Mouse (Mus musculus): ENCODE results near the gene Lbx2. TPM values are rescaled to one million over a fixed set of nuclear protein-coding genes. Genes with fewer than 3 reads are reported as not detected.

The Lbx2 gene
- polyA plus RNA-seq, 1 experiment from 2014 or later: not detected

DNA sequence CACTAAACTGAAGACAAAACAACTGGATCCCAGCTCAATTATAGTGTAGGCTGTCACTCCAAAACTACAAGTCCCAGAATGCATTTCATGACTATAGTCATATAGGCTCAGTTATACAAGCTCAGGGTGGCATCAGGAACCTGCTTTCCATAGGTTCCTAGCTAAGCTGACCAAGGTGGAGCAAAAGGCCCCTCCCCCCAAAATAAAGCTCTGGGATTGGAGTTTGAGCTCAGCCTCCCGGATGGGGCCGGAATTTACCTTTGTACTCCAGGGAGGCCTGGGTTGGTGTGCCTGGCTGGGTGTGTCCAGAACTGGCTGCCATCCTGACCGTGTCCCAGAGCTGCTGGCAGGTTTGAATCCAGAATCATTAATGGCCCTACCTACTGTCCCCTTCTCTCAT lies 28.4 kb upstream of the Lbx2 start, which contains the start of gene Dqx1:
Dqx1 (plus strand) TSS at position 55 of the 400 bp plus-strand sequence.
- H3K9ac ChIP-seq (replicated peaks): no peak within 1 kb of the TSS; the same call in 1 of the 2 replicates
- no peak within 1 kb of the TSS for H3K27ac ChIP-seq
- 57% methylated on average over 3 of the region's 3 CpGs for WGBS
- H3K27me3 ChIP-seq: peaks cover 35% of the 10 kb centered on the region
- no peak within 1 kb of the TSS for H3K4me3 ChIP-seq (replicated peaks)
- H3K4me1 ChIP-seq (replicated peaks): peaks cover 23% of the 10 kb centered on the region
- H3K9me3 ChIP-seq: no peaks in the 10 kb centered on the region
- H3K36me3 ChIP-seq: peaks cover 17% of the 10 kb centered on the region
- no peak for ATAC-seq
- no peak within 1 kb of the TSS for H3K4me2 ChIP-seq (replicated peaks)

DNA sequence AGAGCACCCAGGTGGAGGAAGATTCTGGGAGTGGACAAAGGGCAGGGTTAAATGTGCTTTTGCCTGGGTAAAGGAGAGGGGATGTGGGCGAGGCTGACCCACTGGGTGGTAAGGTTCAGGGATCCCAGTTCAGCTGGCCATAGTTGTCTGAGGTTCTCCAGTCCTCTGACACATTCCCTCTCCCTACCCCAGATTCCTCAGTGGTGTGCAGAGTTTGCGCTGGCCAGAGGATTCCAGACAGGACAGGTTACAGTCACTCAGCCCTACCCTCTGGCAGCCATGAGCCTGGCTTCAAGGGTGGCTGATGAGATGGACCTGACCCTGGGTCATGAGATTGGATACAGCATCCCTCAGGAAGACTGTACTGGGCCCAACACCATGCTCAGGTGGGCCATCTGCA lies 27.4 kb upstream of the Lbx2 start:
- H3K9me3 ChIP-seq: no peaks in the 10 kb centered on the region
- no peak overlapping the region for H3K9ac ChIP-seq (replicated peaks)
- 87% methylated on average over 2 of the region's 2 CpGs for WGBS
- peaks cover 17% of the 10 kb centered on the region for H3K36me3 ChIP-seq
- no peak overlapping the region for H3K27ac ChIP-seq
- peaks cover 45% of the 10 kb centered on the region for H3K27me3 ChIP-seq
- H3K4me1 ChIP-seq (replicated peaks): peaks cover 14% of the 10 kb centered on the region
- no peak overlapping the region for H3K4me2 ChIP-seq (replicated peaks)
- no peak overlapping the region for H3K4me3 ChIP-seq (replicated peaks)
- no peak for ATAC-seq

DNA sequence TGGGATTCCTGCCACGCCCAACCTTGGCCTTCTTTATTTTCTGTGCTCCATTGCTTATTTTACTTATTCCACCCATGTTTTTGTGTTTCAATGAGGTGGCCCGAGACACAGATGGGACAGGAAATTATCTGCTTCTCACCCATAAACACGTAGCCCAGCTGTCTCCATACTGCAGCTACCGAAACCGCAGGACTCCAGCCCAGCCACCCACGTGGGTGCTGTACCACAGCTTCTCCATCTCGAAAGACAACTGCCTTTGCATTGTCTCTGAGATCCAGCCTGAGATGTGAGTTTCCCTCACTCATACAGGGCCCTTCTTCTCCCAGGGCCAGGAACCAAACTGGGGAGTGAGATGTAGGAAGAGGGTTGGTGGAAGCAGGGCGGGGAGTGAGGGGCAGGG lies 20.2 kb upstream of the Lbx2 start:
- no peaks in the 10 kb centered on the region for H3K36me3 ChIP-seq
- no peak overlapping the region for H3K9ac ChIP-seq (replicated peaks)
- peaks cover 19% of the 10 kb centered on the region for H3K4me1 ChIP-seq (replicated peaks)
- no peak overlapping the region for H3K4me3 ChIP-seq (replicated peaks)
- no peak for ATAC-seq
- H3K4me2 ChIP-seq (replicated peaks): no peak overlapping the region
- H3K27me3 ChIP-seq: peaks cover 100% of the 10 kb centered on the region
- H3K9me3 ChIP-seq: no peaks in the 10 kb centered on the region
- whole genome bisulfite sequencing: 38% methylated on average over 8 of the region's 8 CpGs
- H3K27ac ChIP-seq: no peak overlapping the region

DNA sequence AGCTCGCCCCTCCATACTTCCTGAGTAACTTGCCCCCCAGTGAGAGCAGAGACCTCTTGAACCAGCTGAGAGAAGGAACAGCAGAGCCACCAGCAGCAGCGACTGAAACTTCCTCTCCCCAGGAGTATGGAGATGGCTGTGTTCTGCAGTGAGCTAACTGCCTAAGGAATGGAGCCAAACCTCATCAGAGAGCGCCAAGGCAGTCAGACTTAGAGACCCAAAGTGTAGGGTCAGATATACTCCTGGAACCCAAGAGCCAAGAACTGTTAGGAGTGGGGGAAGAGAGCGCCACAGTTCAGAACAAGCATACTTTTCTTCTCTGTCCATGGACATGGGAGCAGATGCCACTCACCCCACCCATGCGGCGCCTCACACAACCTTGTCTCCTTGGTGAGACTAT lies 19.7 kb upstream of the Lbx2 start:
- H3K9ac ChIP-seq (replicated peaks): no peak overlapping the region
- peaks cover 100% of the 10 kb centered on the region for H3K27me3 ChIP-seq
- no peak for ATAC-seq
- peaks cover 24% of the 10 kb centered on the region for H3K4me1 ChIP-seq (replicated peaks)
- WGBS: 22% methylated on average over 6 of the region's 6 CpGs
- no peak overlapping the region for H3K4me2 ChIP-seq (replicated peaks)
- no peak overlapping the region for H3K4me3 ChIP-seq (replicated peaks)
- H3K9me3 ChIP-seq: no peaks in the 10 kb centered on the region
- no peak overlapping the region for H3K27ac ChIP-seq
- H3K36me3 ChIP-seq: no peaks in the 10 kb centered on the region

DNA sequence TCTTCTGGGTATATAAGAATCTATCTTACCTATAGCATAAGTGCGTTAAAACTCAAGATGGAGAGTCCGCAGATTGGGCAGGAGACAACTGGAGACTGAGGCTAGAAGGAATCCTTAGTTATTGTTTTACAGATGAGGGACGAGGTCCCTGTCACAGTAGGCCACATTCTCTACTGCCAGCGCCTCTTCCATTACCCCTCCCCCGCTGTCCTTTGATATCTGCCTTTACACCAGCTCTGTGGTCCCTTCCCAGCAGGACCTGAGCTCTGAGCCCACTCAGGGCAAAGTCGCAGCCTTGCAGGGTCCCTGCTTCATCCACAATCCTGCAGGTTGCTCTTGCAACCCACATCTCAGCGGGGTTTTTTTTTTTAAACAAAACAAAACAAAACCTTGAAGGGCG lies 17.9 kb upstream of the Lbx2 start:
- Histone ChIP-seq H3K4me1 (replicated peaks) (peaks cover 25% of the 10 kb centered on the region), H3K27ac (no peak overlapping the region), H3K4me3 (replicated peaks) (0 out of 2 replicates have a peak overlapping the region, but pooled peaks have one; percentile 14), H3K4me2 (replicated peaks) (peak overlapping the region; percentile 26; the same call in 1 of the 2 replicates), H3K9ac (replicated peaks) (no peak overlapping the region), H3K27me3 (peaks cover 100% of the 10 kb centered on the region), H3K9me3 (no peaks in the 10 kb centered on the region), H3K36me3 (no peaks in the 10 kb centered on the region)
- no peak for ATAC-seq
- 3% methylated on average over 8 of the region's 8 CpGs for WGBS

DNA sequence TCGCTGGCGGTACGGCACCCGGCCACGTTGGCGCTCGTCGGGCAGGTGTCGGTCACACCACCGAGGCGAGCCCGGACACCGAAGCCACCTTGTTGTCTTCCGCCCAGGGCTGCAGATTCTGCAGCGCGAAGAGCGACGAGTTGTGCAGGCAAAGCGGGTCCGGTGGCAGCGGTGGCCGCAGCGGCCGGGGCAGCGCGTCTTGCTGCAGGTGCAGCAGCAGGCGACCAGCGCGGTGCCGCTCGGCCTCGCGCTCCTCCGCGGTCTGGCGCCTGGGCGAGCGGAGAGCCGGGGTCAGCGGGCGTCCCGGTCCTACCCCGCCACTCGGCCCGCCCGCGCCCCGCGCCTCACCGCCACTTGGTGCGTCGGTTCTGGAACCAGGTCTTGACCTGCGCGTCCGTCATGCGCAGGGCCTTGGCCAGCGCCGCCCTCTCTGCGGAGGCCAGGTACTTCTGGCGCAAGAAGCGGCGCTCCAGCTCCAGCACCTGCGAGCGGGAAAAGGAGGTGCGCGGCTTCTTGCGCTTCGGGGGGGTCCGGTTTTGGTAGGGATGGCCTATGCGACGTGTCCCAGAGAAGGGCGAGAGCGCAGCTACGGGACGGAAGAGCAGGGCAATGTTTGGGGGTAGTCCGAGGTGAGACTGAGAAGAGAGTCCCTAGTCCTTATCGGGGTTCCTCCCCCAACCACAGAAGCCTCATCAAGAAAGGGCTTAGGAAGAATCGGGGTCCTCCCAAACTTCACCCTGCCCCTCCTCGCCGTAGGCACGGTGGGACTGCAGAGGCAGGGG lies 17.3 kb upstream of the Lbx2 start:
- no peak overlapping the region for H3K9ac ChIP-seq (replicated peaks)

DNA sequence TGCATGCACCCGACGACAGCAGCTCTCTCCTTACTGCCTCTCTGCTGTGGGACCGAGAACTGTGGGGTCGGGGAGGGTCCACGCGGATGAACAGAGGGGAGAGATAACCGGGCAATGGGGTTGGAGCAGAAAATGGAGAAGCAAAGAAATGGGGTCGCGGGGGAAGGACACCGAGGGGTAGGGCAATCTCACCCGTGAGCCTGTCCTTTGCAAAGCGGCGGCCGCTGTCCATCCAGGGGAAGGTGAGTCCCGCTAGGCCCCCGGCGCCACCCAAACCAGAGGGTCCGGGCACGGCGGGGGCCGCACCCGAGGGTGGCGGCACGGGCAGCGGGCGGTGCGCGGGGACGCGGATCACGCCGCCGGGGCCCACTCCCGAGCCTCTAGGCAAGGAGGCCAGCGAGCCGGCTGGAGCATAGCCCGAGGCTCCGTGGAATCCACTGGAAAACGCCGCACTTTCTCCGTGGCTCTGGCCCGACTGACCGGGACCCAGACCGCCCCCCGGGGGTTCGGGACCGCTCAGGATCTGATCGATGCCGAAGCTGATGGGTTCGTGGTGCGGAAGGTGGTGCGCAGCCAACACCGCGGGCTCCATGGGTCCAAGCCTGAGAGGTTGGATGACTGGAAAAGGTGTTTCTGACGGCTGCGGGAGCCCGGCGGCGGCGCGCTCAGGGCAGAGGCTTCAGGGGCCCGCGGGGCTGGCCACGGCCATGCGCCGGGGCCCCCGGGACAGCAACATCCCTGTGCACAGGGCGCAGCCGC lies 16.5 kb upstream of the Lbx2 start:
- H3K4me2 ChIP-seq (replicated peaks): peak overlapping the region; percentile 17

More for the DNA sequence above, 17.3 kb upstream of the Lbx2 start:
- H3K27ac ChIP-seq: no peak overlapping the region
- peak overlapping the region; percentile 14 for H3K4me3 ChIP-seq (replicated peaks)
- ATAC-seq: no peak
- under 1% methylated on average over 79 of the region's 81 CpGs for WGBS
- H3K36me3 ChIP-seq: no peaks in the 10 kb centered on the region
- peak overlapping the region; percentile 26 for H3K4me2 ChIP-seq (replicated peaks)
- H3K27me3 ChIP-seq: peaks cover 100% of the 10 kb centered on the region
- peaks cover 25% of the 10 kb centered on the region for H3K4me1 ChIP-seq (replicated peaks)
- no peaks in the 10 kb centered on the region for H3K9me3 ChIP-seq

DNA sequence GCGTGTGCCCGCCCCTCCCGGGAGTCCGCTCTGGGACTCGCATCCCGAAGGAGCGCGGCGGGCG lies 16.1 kb upstream of the Lbx2 start, which contains the start of gene Tlx2:
Tlx2 (minus strand) TSS at position 47 of the 64 bp plus-strand sequence.
- Histone ChIP-seq H3K9ac (replicated peaks) (no peak within 1 kb of the TSS), H3K36me3 (no peaks in the 10 kb centered on the region), H3K27me3 (peaks cover 100% of the 10 kb centered on the region), H3K4me2 (replicated peaks) (peak within 1 kb of the TSS; percentile 17), H3K27ac (no peak within 1 kb of the TSS), H3K4me3 (replicated peaks) (peak within 1 kb of the TSS; percentile 16), H3K4me1 (replicated peaks) (peaks cover 25% of the 10 kb centered on the region), H3K9me3 (no peaks in the 10 kb centered on the region)
- WGBS: 0% methylated on average over 3 of the region's 10 CpGs
- 0 out of 2 replicates have a peak, but pooled peaks have one; percentile 7 for ATAC-seq

More for the DNA sequence above, 16.5 kb upstream of the Lbx2 start:
- WGBS: 1% methylated on average over 68 of the region's 69 CpGs
- Histone ChIP-seq H3K4me1 (replicated peaks) (peaks cover 25% of the 10 kb centered on the region), H3K27me3 (peaks cover 100% of the 10 kb centered on the region), H3K36me3 (no peaks in the 10 kb centered on the region), H3K9ac (replicated peaks) (no peak overlapping the region), H3K4me3 (replicated peaks) (peak overlapping the region; percentile 16; the same call in 1 of the 2 replicates), H3K27ac (no peak overlapping the region), H3K9me3 (no peaks in the 10 kb centered on the region)
- ATAC-seq: no peak

DNA sequence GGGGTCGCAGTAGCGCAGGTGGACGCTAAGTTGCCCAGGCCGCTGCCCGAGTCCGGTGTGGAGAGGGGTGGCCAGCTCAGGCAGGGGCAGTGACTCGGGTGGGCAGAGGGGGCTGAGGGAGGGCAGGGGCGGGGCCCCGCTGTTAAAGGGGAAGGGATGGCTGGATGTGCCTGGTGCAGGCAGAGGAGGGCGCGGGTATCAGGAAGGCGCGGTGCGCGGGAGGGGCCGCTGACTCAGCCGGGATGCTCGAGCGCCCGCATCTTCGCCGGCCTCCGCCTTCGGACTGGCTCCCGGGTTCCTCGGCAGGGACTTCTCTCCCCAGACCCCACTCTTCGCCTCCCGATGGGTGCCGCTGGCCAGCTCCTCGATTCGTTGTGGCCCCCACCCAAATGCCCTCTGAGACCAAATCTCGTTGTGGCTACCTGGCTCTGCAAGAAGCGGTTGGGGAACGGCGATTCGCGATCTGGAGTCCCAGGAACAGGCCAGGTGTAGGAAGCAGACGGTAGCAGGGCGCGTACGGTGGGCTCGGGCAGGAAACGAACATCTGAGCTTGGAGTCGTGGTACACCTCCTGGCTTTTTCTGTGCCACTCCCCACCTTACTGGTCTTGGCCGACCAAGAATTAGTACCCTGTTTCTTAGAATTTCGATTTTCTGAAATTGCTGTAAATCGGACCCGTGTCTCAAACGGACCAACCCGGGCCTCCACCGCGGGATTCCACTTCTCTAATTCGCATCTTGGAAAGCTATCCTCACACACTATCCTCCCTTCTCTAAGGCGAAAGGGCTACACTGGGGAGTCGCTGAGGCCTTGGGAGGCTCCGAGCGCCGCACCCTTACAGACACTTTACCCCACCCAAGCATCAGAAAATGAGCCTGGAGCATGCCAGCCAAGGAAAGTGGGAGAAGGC lies 15.6 kb upstream of the Lbx2 start:
- Histone ChIP-seq H3K9ac (replicated peaks) (no peak overlapping the region), H3K4me3 (replicated peaks) (peak overlapping the region; percentile 16), H3K27ac (no peak overlapping the region), H3K36me3 (no peaks in the 10 kb centered on the region), H3K27me3 (peaks cover 100% of the 10 kb centered on the region), H3K4me2 (replicated peaks) (peak overlapping the region; percentile 17), H3K9me3 (no peaks in the 10 kb centered on the region), H3K4me1 (replicated peaks) (peaks cover 25% of the 10 kb centered on the region)
- ATAC-seq: 0 out of 2 replicates have a peak, but pooled peaks have one; percentile 31
- 2% methylated on average over 53 of the region's 58 CpGs for WGBS

DNA sequence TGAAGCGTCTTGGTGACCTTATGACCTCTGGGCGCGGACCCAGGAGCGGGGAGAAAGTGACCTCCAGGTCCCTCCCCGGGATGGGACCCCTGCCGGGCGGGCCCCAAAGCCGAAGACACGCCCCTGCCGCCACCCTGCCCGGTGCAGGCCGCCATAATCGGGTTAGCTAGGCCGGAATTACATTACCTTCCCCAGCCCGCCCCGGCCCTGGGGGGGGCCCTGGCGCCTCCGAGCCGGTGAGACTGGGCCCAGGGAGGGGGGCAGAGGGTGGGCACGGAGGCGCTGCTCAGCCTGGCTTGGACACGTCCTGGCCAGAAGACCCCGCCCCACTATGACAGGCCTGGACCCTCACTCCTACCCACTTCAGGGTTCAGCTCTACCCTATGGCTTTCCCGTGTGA lies 14.9 kb upstream of the Lbx2 start:
- no peaks in the 10 kb centered on the region for H3K9me3 ChIP-seq
- under 1% methylated on average over 20 of the region's 24 CpGs for WGBS
- no peak overlapping the region for H3K4me2 ChIP-seq (replicated peaks)
- peaks cover 100% of the 10 kb centered on the region for H3K27me3 ChIP-seq
- peaks cover 25% of the 10 kb centered on the region for H3K4me1 ChIP-seq (replicated peaks)
- H3K27ac ChIP-seq: no peak overlapping the region
- H3K4me3 ChIP-seq (replicated peaks): peak overlapping the region; percentile 8; the same call in 1 of the 2 replicates
- H3K9ac ChIP-seq (replicated peaks): no peak overlapping the region
- 0 out of 2 replicates have a peak, but pooled peaks have one; percentile 49 for ATAC-seq
- H3K36me3 ChIP-seq: no peaks in the 10 kb centered on the region

DNA sequence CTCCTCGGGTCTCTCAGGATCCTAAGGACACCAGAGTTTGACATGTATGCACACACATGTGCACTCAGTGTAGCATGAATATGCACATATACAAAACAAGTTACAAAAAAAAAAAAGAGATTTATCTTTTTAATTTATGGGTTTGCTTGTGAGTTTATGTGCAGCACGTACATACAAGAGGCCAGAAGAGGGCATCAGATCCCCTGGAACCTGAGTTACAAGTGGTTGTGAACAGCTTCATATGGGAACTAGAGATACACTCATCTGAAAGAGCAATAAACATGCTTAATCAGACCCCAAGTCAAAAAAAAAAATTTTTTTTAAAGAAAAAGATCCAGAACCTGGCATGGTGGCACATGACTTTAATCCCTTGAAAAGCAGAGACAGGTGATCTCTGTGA lies 11.2 kb upstream of the Lbx2 start:
- ATAC-seq: no peak

More for the DNA sequence above, 11.2 kb upstream of the Lbx2 start:
- no peak overlapping the region for H3K9ac ChIP-seq (replicated peaks)
- peaks cover 33% of the 10 kb centered on the region for H3K4me1 ChIP-seq (replicated peaks)
- 12% methylated on average over 2 of the region's 2 CpGs for WGBS
- no peak overlapping the region for H3K27ac ChIP-seq
- no peak overlapping the region for H3K4me2 ChIP-seq (replicated peaks)
- H3K27me3 ChIP-seq: peaks cover 72% of the 10 kb centered on the region
- 0 out of 2 replicates have a peak, but pooled peaks cover under 1% of the 10 kb centered on the region for H3K36me3 ChIP-seq
- H3K9me3 ChIP-seq: no peaks in the 10 kb centered on the region
- no peak overlapping the region for H3K4me3 ChIP-seq (replicated peaks)
